Mouse (Mus musculus) heart, postnatal 25 days (tissue): Measurements from ENCODE around the gene Misp. TPM values are rescaled to one million over a fixed set of nuclear protein-coding genes. Genes with fewer than 3 reads are reported as not detected.

ENCODE experiments used
- DNase-seq: peaks from one replicate; pipeline ENCODE4 v3.0.0; 2022; ENCODE audit warnings: low spot score
- intact Hi-C: fragments of 180-260 bp; cut with DNase I; formaldehyde crosslinking; loops from one replicate; pipeline ENCODE4 v1.15.1; 2025
- total RNA-seq, 2 experiments: library from RNA; stranded (reverse); gene quantifications; 2 replicates each; pipeline ENCODE4 v1.2.3; 2021

Misp gene
- under 1 TPM; 0.59 to 0.70 TPM for total RNA-seq

DNA sequence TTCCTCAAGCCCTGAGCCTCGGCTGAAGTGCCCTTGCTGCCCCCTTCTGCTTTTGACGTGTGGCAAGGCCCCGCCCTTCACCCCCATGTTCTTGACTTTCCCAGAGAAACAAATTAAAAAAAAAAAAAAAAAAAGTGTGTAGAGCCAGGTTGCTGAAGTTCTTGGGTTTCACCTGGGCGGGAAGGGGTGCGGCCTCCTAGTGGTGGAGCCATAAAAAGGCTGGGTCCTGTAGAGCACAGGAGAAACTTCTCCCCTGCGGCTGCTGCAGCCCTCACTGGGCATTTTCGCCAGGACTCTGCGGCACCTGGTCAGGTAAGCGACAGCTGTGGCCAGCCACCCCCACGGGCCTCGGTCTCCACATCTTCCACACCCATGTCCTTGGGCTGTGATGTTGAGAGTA is at the start of gene Misp:
Misp (plus strand) TSS at position 208 of the 400 bp plus-strand sequence.
- intact Hi-C loops = no loop called here

GRCm38 (mm10) chr10:79772320-79772719 is 48.5 kb upstream of the Misp start:
- intact Hi-C loops = no loop called here

More for the DNA sequence above, at the start of gene Misp:
- DNase-seq = no peak

DNA sequence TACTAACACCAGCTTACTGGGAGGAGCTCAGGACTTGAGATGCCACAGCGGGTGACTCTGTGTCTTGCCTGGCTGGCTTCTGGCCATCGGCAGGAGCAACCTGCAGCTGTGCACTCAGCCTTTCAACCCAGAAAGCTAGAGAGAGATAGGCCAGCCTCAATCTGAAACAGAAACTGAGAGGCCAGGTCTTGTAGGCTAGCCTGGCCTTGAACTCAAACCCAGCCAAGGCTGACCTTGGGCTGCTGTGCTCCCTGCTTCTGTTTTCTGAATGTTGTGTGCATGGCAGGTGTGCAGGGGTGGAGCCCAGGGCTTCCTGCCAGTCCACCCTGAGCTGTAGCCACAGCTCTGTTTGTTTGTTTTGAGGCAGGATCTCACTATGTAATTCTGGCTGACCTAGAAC is 47.6 kb upstream of the Misp start:
- DNase-seq = no peak
- intact Hi-C loops = no loop called here

More at GRCm38 (mm10) chr10:79772320-79772719, 48.5 kb upstream of the Misp start:
- no peak for DNase-seq

- intact Hi-C loops = no loop called here
- DNase-seq = no peak
Measured at GRCm38 (mm10) chr10:79774486-79775279, 46.1 kb upstream of the Misp start.

DNA sequence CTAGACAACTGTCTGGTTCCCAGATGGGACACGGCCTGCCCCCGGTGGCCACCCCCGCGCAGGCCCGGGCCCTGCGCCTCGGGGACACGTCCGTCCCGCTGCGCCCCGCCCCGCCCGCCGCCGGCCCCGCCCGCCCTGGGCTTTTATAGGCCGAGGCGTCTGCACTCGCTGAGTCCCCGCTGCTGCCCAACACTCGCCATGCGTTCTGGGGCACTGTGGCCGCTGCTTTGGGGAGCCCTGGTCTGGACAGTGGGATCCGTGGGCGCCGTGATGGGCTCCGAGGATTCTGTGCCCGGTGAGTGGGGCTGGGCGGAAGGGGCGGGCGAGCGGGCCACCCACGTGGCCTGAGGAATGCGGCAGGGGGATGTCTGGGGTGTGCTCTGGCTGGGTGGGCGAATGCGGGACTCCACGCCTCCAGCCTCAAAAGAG is 43.7 kb upstream of the Misp start, which contains the start of gene Fstl3:
Fstl3 (plus strand) TSS at position 170 of the 429 bp plus-strand sequence.
- DNase-seq = no peak
- intact Hi-C loops = no loop called here

GRCm38 (mm10) chr10:79778006-79778405 is 42.8 kb upstream of the Misp start:
- peak; percentile 47 for DNase-seq
- intact Hi-C loops = no loop called here

DNA sequence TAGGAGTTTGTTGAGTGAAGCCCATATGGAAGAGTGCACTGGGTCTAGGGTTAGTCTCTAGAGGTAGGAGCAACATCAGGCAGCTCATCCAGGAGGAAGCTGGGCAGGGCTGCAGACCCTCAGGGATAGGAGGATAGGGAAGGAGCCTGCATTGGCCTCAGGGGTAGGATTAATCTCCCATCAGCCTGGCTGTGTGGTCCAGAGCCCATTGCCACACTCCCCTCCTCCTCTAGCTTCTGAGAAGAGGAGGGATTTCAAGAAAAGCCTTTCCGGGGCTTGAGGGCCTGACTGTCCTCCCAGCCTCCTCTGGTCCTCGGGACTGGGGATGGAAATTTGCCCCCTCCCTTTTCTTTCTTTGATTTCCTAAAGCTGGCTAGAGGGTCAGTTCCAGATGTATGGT is 41.6 kb upstream of the Misp start:
- intact Hi-C loops = no loop called here
- no peak for DNase-seq

DNA sequence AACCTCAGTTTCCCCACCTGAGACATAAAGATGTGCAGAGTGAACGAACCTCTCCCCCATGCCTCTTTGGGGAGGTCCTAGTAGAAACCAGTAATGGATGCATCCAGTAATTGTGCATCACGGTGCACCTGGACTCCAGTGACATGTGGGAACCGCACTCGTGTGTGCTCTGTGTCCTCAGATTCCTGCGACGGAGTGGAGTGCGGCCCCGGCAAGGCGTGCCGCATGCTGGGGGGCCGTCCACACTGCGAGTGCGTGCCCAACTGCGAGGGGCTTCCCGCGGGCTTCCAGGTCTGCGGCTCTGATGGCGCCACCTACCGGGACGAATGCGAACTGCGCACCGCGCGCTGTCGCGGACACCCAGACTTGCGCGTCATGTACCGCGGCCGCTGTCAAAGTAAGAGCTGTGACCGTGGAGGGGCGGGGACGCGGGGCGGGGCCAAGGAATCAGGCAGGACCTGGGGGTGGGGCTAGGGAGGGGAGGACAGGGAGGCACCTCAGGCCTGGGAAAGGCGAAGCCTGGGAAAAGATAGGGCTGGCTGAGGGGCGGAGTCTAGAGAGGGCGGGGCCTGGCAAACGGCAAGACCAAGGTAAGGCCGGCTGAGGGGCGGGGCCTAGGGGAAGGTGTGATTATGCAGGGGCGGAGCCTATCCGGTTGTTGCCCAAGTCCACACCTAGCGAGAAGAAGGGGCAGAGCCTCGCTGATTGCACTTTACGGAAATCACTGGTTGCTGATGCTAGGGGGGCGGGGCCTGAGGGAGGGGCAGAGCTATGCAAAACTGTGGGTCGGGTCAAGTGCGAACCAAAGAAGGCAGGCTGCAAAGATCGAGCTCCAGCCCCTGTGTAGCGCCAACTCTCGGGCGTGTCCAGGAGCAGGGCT is 40.8 kb upstream of the Misp start:
- intact Hi-C loops = no loop called here
- DNase-seq = peak; percentile 86

DNA sequence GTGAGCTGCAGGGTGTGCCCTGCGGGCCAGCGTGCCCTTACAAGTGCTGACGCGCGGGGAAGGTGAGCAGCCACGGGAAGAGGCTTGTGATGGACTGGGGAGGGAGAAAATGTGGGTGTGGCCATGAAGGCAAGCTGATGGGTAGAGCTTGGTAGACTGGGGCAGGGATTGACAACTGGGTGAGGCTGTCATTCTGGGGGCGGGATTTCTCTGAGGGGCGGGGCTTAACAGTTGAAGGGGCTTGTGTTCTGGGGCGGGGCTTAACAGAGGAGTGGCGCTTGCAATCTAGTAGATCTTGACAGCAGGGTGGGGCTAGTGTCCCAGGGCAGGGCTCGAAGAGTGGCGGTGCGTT is 40.1 kb upstream of the Misp start:
- no peak for DNase-seq
- intact Hi-C loops = no loop called here

GRCm38 (mm10) chr10:79781139-79781538 is 39.6 kb upstream of the Misp start:
- intact Hi-C loops = no loop called here
- DNase-seq = no peak

- no peak for DNase-seq
- intact Hi-C loops = no loop called here
Measured at GRCm38 (mm10) chr10:79781956-79782355, 38.8 kb upstream of the Misp start.

DNA sequence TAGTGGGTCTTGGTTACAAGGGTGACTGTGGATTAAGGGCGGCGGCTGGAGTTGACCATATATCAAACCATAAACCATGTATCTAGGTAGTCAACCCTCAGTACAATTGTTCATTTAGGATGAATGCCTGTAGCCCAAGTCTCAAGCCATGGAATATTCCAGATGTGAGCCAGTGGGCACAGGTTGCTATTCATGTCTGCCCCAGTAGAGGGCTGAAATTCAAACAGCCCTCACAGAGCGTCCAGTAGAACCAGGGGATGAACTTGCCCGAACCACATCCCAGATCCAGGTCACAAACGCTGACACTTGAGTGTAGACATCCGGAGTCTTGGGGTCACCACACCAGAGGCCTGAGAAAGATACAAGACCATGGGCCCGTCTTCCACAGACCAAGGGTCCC is 37.7 kb upstream of the Misp start:
- intact Hi-C loops = no loop called here
- DNase-seq = no peak

DNA sequence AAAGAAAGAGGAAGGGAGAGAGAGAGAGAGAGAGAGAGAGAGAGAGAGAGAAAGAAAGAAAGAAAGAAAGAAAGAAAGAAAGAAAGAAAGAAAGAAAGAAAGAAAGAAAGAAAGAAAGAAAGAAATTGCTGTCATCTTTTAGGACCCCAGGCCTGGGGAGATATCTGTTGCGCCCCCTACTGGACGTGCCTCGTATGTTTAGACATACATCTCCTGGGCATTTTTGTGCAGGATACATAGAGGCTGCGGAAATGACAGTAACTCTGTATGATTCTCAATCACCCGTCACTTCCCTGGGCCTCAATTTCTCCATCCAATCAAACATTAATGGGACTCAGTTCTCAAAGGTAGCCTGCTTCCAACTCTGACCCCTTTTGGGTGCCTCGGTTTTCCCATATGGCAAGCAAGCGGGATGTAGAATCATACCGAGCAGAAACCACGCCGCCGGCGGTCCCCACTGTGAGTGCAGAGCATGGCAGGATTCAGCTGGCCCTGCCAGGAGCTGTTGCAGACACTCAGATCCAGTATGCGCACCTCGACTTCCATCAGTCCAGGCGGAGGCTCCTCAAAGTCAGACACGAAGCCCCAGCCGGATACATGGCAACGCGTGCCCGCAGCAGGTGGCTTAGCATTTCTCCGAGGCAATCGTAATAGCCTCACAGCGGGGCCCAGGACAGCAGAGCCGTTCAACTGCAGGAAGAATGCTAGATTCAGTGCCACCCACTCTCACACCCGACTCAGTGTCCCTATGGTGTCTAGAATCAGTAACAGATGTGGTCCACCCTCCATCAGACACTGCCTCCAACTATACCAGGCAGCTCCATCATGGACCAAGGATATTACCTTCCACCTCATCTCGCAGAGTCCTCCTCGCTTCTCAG is 36.6 kb upstream of the Misp start:
- no peak for DNase-seq
- intact Hi-C loops = loop anchor here (2.0 kb wide), 1 partner anchor 15 kb away; no protein-coding TSS in a partner anchor

DNA sequence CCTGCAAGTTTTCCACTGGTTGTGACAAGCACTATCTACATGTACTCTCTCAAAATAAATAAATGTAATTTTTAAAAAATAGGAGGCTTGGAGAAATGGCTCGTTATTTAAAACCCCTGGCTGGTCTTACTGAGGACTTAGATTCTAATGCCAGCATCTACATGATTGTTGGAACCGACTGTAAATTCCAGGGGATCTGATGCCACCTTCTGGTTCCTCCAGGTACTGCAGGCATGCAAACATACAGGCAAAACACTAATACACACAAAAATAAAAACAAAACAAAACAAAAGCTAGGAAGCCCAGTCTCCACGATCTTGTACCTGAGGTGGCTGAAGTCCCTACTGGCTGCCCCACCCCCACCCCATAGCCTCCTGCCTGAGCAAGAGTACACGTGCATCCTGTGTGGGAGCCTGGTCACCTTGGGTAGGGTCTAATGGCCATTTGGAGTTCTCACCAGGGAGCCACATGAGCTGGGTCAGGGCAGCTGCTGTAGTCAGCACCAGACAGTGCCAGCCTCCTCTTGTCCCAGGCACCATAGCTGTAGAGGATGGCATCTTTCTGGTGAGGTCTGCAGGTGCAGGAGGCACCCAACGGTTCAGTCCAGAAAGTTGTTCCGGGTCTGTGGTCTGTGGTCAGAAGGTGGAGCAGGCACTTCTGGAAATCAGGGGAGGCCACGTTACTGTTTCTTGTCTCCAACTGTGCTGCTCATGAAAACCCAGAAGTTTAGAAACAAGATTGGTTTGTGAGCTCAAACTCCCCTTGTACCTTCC is 32.2 kb upstream of the Misp start:
- intact Hi-C loops = loop anchor here (5.0 kb wide), 1 partner anchor 76 kb away; no protein-coding TSS in a partner anchor
- DNase-seq = no peak

DNA sequence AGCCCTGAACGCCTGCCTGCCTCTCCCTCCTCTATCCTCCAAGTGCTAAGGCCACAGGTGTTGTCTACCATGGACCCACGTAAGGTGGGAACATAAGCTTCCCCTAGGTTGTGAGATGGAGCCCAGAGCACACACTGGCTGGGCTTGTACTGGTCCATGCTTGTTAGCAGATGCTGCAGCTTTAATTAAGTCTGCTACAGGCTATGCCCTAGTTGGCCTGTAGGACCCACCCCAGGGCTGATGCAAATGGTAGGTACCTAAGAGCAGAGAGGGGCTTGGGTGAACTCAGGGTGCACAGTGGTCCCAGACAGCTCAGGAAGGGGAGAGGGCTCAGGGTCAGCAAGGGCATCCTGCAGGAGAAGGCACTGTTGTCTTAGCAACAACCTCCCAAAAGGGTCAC is 31.2 kb upstream of the Misp start:
- intact Hi-C loops = loop anchor here (5.0 kb wide), 1 partner anchor 77 kb away; no protein-coding TSS in a partner anchor
- no peak for DNase-seq

GRCm38 (mm10) chr10:79790861-79791260 is 29.9 kb upstream of the Misp start, which contains the start of gene Prss57:
TSS of gene Prss57 (minus strand) at chr10:79790961.
- intact Hi-C loops = no loop called here
- DNase-seq = no peak

- no peak for DNase-seq
- intact Hi-C loops = loop anchor here (1.0 kb wide), 1 partner anchor 20 kb away; no protein-coding TSS in a partner anchor
Measured at GRCm38 (mm10) chr10:79792339-79793040, 28.3 kb upstream of the Misp start.

GRCm38 (mm10) chr10:79793051-79793737 is 27.6 kb upstream of the Misp start, which contains the start of gene Palm:
TSS of gene Palm (plus strand) at chr10:79793572.
- intact Hi-C loops = loop anchor here (1.0 kb wide), 1 partner anchor 19 kb away; no protein-coding TSS in a partner anchor
- DNase-seq = peak; percentile 64
